Mouse (Mus musculus) liver, adult 2 months (tissue): ENCODE results near the gene Abtb1. TPM values are rescaled to one million over a fixed set of nuclear protein-coding genes. Genes with fewer than 3 reads are reported as not detected.

Experiments
- DNase-seq: peaks from one replicate; pipeline ENCODE4 v3.0.0-alpha.2; 2011; ENCODE audit warnings: low read depth, low spot score; ENCODE audit errors: extremely low read depth
- H3K27ac ChIP-seq: fragments of 200-500 bp; replicated peaks from 2 replicates; pipeline ENCODE4 v1.5.1; 2012; ENCODE audit warnings: low read depth, mild to moderate bottlenecking, control low read depth, inconsistent platforms, low read length; ENCODE audit not compliant: insufficient read depth
- H3K27me3 ChIP-seq: fragments of 200-500 bp; 2 replicates; pipeline ENCODE4 v1.6.1; 2012; ENCODE audit warnings: mild to moderate bottlenecking, moderate library complexity, low read length, inconsistent platforms; ENCODE audit not compliant: control insufficient read depth, insufficient read depth
- H3K36me3 ChIP-seq: fragments of 200-500 bp; 2 replicates; pipeline ENCODE4 v1.6.1; 2012; ENCODE audit warnings: low read length, inconsistent platforms; ENCODE audit not compliant: control insufficient read depth, insufficient read depth
- H3K4me1 ChIP-seq: fragments of 200-500 bp; 2 replicates; pipeline ENCODE4 v1.6.1; 2011; ENCODE audit warnings: low read length; ENCODE audit not compliant: control insufficient read depth, insufficient read depth
- H3K4me3 ChIP-seq: fragments of 200-500 bp; 2 replicates; pipeline ENCODE4 v1.5.1; 2011; ENCODE audit warnings: low read depth, mild to moderate bottlenecking, control low read depth, low read length, moderate library complexity; ENCODE audit not compliant: insufficient read depth
- H3K79me2 ChIP-seq: fragments of 200-500 bp; 2 replicates; pipeline ENCODE4 v1.6.1; 2012; ENCODE audit warnings: inconsistent platforms, mild to moderate bottlenecking, low read length, moderate library complexity; ENCODE audit not compliant: control insufficient read depth, insufficient read depth
- H3K9ac ChIP-seq: fragments of 200-500 bp; 2 replicates; pipeline ENCODE4 v1.6.1; 2012; ENCODE audit warnings: low read depth, mild to moderate bottlenecking, control low read depth, inconsistent platforms, low read length
- CTCF ChIP-seq: fragments of 200-500 bp; IDR thresholded peaks from 2 replicates; pipeline ENCODE4 v1.5.1; 2011; ENCODE audit warnings: low read depth, low read length, control low read depth
- POLR2A ChIP-seq: fragments of 200-500 bp; IDR thresholded peaks from 2 replicates; pipeline ENCODE4 v1.6.1; 2011; ENCODE audit warnings: low read length, control low read depth; ENCODE audit not compliant: insufficient read depth; ENCODE audit errors: extremely low read depth
- WGBS: fragments of 180-500 bp; shearing (Covaris S2); methylation state at CpG from one replicate; pipeline ENCODE4 v1.1.7; 2018; 5-methylcytosine and 5-hydroxymethylcytosine counted together
- polyA plus RNA-seq: library from polyadenylated mRNA; depleted of rRNA; stranded (reverse); fragments of >200 nt; gene quantifications from 2 replicates; pipeline ENCODE4 v1.2.3, GENCODE M21; 2012
- total RNA-seq: library from RNA; depleted of rRNA; stranded (reverse); fragments of >200 nt; gene quantifications from 2 replicates; pipeline ENCODE4 v1.2.3, GENCODE M21; 2014

Gene Abtb1
- total and polyA plus RNA-seq, 2 experiments = 28.2 to 60.0 TPM

GRCm38 (mm10) chr6:88824183-88824582, 17.6 kb downstream of the Abtb1 start:
- WGBS = 92% methylated on average over 7 of the region's 7 CpGs
- H3K36me3 ChIP-seq = peaks cover 24% of the 10 kb centered on the region

DNA sequence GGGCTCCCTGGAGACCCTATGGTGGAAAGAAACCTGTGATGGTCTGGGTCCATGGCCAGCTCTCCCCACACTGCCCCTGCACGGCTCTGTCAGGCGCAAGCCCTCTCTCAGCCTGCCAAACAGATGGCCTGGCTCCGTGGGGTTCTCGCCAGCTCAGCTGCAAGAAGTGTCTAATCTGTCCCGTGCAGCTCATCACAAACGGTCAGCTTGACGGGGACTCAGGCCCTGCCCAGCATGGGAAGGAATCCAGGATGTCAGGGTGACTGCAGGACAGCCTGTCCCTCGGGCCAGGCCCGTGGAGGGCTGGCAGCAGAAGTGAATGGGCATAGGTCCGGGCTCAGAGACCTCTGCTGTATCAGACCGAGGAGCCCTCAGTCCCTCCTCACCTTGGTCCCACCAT, 19.9 kb downstream of the Abtb1 start:
- H3K27me3 ChIP-seq = no peaks in the 10 kb centered on the region
- peak; percentile 30 for DNase-seq
- H3K4me1 ChIP-seq = peaks cover 4% of the 10 kb centered on the region; the same call in 1 of the 2 replicates
- H3K4me3 ChIP-seq = no peak overlapping the region
- H3K79me2 ChIP-seq = no peaks in the 10 kb centered on the region
- 45% methylated on average over 11 of the region's 11 CpGs for WGBS
- H3K36me3 ChIP-seq = peaks cover 32% of the 10 kb centered on the region
- TF ChIP-seq CTCF = no peak
- no peak for TF ChIP-seq POLR2A
- H3K9ac ChIP-seq = no peak overlapping the region
- H3K27ac ChIP-seq = no peak overlapping the region

More at GRCm38 (mm10) chr6:88824183-88824582, 17.6 kb downstream of the Abtb1 start:
- Histone ChIP-seq H3K27ac (no peak overlapping the region), H3K9ac (no peak overlapping the region), H3K4me1 (peaks cover 4% of the 10 kb centered on the region; the same call in 1 of the 2 replicates), H3K79me2 (no peaks in the 10 kb centered on the region), H3K27me3 (no peaks in the 10 kb centered on the region), H3K4me3 (no peak overlapping the region)
- DNase-seq = no peak
- TF ChIP-seq CTCF (no peak), POLR2A (no peak)

GRCm38 (mm10) chr6:88821294-88821693, 20.5 kb downstream of the Abtb1 start:
- TF ChIP-seq CTCF (no peak), POLR2A (no peak)
- H3K9ac ChIP-seq = no peak overlapping the region
- 94% methylated on average over 6 of the region's 6 CpGs for WGBS
- H3K36me3 ChIP-seq = peaks cover 30% of the 10 kb centered on the region
- DNase-seq = no peak
- H3K27ac ChIP-seq = no peak overlapping the region; the same call in 1 of the 2 replicates
- H3K4me1 ChIP-seq = peaks cover 4% of the 10 kb centered on the region; the same call in 1 of the 2 replicates
- no peaks in the 10 kb centered on the region for H3K27me3 ChIP-seq
- H3K79me2 ChIP-seq = no peaks in the 10 kb centered on the region
- no peak overlapping the region for H3K4me3 ChIP-seq

- Histone ChIP-seq H3K9ac (no peak overlapping the region), H3K79me2 (no peaks in the 10 kb centered on the region), H3K27me3 (no peaks in the 10 kb centered on the region), H3K36me3 (peaks cover 28% of the 10 kb centered on the region), H3K4me3 (no peak overlapping the region), H3K27ac (peak overlapping the region; percentile 24; the same call in 1 of the 2 replicates), H3K4me1 (peaks cover 4% of the 10 kb centered on the region; the same call in 1 of the 2 replicates)
- peak; percentile 31 for DNase-seq
- WGBS = 61% methylated on average over 3 of the region's 3 CpGs
- no peak for TF ChIP-seq POLR2A
- no peak for TF ChIP-seq CTCF
Measured at GRCm38 (mm10) chr6:88820853-88821252, 20.9 kb downstream of the Abtb1 start.

- WGBS = 70% methylated on average over 3 of the region's 3 CpGs
- no peaks in the 10 kb centered on the region for H3K27me3 ChIP-seq
- no peak overlapping the region for H3K9ac ChIP-seq
- H3K4me1 ChIP-seq = peaks cover 4% of the 10 kb centered on the region; the same call in 1 of the 2 replicates
- H3K36me3 ChIP-seq = peaks cover 22% of the 10 kb centered on the region
- no peak for TF ChIP-seq CTCF
- H3K27ac ChIP-seq = no peak overlapping the region
- no peak for DNase-seq
- H3K79me2 ChIP-seq = no peaks in the 10 kb centered on the region
- H3K4me3 ChIP-seq = no peak overlapping the region
Measured at GRCm38 (mm10) chr6:88816913-88817312, 24.9 kb downstream of the Abtb1 start.

GRCm38 (mm10) chr6:88815489-88815888, 26.3 kb downstream of the Abtb1 start:
- Histone ChIP-seq H3K27me3 (no peaks in the 10 kb centered on the region), H3K4me3 (no peak overlapping the region), H3K4me1 (no peaks in the 10 kb centered on the region), H3K27ac (no peak overlapping the region), H3K79me2 (no peaks in the 10 kb centered on the region), H3K9ac (no peak overlapping the region), H3K36me3 (peaks cover 23% of the 10 kb centered on the region)
- TF ChIP-seq POLR2A (no peak), CTCF (no peak)
- no peak for DNase-seq
- WGBS = 82% methylated on average over 3 of the region's 3 CpGs
